Mouse (Mus musculus) induced T-regulatory cell, adult 2 months (primary cell): ENCODE results near the gene Cluh.
A peak's percentile ranks its signal among the peaks of the same experiment; 100 is the strongest.

ENCODE experiments used
- DNase-seq: peaks from one replicate; pipeline ENCODE4 v3.0.0-alpha.2; 2012; ENCODE audit warnings: low read depth

The Cluh gene

DNA sequence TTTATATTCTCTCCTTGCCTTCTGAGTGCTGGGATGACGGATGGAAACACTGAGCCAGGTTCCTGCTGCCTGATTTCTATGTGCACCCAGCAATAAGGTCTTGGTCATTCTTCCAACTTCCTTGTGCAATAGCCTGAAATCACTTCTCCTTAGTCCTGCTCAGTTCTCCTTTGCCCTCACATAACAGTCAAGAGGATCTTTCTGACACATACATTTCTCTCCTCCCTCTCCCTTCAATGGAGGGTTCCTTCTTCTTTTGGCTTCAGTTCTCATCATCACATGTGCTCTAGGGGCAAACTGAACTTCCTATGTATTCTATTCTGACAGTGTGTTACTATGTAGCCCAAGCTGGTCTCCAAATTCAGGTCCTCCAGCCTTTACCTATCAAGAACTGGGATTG lies 1.3 kb upstream of the Cluh start:
- no peak for DNase-seq

DNA sequence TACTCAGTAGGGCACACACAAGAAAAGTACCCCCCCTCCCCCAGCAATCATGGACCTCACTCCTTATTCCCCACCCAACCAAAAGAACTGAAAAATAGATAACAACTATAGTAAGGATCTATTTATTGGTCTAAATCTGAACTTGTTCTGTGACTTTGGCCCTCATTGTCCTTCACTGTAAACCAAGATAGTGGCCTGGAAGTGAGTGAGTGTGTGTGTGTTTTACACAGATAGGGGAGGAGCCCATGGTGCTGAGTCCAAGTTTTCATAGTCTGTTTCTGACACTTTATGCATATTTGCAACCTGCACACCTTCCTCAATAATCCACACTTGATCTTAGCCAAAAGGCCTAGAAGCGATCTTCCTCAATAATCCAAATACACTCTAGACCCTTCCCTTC lies 619 bp upstream of the Cluh start:
- no peak for DNase-seq

DNA sequence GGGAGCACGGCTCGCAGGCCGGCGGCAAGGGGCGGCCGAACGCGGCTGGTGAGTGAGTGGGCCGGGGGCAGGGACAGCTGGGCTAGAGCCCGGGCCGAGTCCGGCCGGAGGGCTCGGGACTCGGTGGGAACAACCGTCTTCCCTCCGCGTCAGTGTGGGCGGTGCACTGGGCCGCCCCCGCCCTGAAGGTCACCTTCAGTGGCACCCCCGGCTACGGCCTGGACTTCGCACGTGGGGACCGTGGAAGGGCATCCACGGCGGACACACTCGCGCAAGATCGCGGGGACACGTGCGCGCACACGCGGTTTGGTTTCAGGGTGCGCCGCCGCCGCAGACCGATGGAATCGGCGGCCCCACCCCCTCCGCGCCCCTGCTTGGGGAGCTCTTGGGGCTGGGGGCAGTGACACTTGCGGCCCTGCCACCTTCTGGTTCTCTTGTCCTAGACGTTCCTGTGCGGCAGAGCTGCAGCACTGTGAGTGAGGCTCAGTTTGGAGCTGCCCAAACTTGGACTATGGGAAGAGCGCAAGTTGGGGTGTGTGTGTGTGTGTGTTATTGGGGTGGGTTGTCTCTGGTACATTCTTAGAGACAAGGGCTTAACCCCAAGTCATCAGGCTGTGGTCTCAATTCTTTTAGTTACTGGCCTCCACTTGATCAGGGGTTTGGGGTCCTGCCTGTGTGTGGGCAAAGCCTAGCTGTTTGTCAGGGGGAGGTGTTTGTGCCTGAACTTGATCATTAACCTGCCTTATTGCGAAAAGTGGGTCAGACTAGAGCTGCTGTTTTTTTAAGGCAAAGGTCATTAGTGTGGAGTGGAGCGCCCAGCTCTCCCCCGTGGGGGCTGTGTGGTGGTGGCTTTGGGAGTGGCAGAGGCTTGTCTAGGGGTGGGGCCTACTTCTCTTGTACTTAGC lies 604 bp downstream of the Cluh start:
- DNase-seq = peak; percentile 51

DNA sequence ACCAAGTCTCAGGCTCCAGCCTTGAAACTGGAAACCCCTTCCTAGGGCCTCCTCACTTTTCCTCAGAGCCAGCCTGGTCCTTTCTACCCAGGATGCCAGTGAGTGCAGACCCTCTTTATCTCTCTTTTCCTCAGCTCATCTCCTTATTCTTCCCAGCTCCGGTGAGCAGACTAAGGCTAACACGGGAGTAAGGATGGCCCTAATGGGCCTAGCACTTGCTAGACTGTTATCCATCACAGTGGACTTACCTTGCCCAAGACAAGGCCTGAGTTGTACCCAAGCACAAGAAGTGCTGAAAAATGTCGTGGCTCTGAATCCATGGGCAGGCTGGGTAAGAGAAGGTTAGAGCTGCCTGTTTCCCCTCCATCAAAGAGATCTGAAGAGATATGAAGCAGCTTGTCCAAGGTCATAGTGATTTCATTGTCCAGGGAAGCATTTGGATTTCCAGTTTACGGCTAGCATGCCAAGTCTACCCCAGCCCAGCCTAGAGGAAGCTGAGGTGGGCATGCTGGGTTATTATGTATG lies 1.3 kb downstream of the Cluh start:
- DNase-seq = no peak

DNA sequence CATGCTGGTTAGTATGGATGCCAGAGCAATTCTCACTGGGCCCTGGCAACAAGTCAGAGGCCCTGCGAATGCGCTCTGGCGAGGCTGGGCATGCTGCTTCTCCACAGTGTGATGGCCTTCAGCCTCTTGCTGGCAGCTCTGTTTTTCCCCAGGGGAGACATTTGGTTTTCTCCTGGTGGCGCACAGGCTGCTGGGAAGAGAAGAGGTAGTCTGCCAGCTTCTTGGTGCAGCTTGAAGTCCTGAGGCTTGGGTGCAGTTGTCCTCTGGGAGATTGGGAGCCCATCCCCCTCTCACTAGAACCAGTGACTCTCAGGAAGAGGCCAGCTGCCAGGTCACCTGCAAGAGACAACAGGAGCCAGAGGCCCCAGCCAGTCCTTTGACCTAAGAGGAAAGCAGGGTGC lies 3.5 kb downstream of the Cluh start:
- DNase-seq = no peak

DNA sequence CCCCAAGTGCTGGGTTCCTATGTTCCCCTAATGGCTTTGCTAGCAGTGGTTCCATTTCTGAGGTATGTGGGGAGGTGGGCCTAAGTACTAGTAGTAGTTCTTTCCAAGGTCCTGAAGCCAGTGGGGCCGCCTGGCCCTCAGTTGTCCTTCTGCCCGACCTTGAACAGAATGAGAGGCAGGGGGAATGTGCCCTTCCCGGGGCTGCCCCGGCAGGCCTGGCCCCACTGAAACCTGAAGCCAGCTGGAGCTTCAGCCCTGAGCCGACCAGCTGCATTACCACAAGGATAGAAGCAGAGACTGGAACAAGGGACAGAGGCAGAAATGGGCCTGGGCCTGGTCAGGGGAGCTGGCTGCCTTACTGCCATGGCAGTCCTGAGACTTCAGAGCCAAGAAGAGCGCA lies 4.1 kb downstream of the Cluh start:
- DNase-seq = no peak

DNA sequence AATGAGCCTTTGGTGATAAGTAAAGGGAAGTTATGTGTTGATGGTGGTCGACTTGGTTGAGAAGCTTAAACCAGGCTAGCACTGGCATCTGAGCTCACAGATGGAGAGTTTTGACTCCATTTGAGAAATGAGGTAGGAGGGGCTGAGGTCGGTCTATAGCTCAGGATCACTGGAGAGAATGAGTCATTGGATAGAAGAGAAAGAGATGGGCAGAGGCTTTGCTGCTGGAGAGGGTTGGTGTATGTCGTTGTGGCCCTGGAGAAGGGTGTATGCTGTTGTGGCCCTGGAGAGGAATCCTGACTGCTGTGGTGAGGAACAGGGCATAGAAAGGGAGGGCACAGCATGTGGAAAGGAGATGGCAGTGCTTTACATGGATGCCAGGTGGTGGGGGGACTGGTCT lies 6.6 kb downstream of the Cluh start:
- DNase-seq = no peak

DNA sequence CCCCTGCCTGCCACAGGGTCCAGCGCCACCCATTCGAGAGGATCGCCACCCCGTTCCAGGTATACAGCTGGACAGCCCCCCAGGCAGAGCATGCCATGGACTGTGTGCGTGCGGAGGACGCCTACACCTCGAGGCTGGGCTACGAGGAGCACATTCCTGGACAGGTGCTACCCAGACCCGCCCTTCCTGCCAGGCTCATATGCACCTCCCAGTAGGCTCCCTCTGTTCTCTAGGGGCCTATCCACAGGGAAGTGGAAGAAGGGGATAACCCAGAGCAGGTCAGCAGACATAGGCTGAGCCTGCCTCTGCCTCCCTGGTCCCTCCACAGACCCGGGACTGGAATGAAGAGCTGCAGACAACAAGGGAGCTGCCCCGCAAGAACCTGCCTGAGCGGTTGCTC lies 11.0 kb downstream of the Cluh start:
- DNase-seq = no peak

DNA sequence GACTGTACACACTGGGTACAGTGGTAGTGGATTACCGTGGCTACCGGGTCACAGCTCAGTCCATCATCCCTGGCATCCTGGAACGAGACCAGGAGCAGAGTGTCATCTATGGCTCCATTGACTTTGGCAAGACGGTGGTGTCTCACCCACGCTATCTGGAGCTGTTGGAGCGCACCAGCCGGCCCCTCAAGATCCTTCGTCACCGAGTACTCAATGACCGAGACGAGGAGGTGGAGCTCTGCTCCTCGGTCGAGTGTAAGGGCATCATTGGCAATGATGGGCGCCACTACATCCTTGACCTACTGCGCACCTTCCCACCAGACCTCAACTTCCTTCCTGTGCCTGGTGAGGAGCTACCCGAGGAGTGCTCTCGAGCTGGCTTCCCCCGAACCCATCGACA lies 12.3 kb downstream of the Cluh start:
- no peak for DNase-seq

DNA sequence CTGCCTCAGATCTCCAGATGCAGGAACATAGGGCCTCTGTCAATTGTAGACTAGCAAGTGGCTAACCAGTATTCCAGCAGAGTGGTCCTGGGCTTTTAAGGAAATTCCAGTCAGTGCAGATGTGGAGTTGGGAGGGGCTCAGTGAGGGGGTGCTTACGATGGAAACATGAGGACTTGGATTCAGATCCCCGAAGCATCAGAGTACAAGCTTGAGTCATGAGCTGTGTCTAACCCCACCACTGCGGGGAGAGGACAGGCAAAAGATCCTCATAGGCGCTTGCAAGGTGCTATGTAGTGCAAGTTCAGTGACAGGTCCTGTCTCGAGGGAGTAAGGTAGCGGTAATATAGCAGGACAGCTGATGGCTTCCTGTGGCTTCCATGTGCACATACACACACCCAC lies 12.9 kb downstream of the Cluh start:
- DNase-seq = no peak

DNA sequence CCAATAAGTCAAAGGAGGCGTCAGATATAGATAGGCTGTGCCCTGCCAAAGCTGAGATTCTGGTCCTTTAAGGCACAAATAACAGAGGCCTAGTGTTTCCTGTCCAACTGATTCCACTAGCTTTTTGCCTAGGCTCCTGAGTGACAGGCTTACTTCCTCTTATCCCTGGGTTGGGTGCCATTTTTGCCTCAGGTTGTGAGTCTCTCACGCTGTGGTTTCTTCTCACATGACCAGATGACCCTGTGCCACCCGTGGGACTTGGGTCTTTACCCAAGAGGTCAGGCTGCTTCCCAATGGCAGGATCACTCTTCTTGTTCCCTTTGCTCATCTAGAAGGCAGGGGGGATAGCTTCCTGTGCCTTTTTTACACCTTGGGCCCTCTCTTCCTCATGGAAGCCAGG lies 15.0 kb downstream of the Cluh start:
- DNase-seq = no peak

DNA sequence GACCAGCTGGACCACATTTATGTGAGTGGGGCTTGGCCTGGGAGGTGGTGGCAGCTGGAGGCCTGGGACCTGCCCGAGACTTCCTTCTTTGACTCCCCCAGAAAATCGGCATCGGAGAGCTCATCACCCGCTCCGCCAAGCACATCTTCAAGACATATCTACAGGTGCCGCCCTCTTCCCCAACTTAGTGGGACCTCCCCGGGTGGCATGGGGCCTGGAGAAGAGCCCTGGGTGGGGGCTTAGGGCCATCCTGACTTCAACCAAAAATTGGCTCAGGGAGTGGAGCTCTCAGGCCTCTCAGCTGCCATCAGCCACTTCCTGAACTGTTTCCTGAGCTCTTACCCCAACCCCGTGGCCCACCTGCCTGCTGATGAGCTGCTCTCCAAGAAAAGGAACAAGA lies 15.6 kb downstream of the Cluh start:
- no peak for DNase-seq

DNA sequence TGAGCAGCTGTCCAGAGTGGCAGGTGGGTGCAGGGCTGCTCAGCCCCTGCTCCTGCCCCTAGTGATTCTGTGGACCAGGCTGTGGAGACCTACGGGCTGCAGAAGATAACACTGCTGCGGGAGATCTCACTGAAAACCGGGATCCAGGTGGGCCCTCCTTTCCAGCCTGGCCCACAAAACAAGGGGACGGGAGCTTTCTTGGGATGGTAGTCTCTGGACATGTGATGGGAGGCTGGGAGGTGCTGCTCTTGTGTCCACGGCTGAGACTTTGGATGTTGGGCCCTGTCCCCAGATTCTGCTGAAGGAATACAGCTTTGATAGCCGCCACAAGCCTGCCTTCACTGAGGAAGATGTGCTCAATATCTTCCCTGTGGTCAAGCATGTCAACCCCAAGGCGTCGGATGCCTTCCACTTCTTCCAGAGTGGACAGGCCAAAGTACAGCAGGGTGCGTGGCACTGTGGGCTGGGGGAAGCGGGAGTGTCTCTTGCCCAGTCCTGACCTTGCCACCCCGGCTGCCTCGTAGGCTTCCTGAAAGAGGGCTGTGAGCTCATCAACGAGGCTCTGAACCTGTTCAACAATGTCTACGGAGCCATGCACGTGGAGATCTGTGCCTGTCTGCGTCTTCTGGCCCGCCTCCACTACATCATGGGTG lies 16.5 kb downstream of the Cluh start:
- DNase-seq = no peak

DNA sequence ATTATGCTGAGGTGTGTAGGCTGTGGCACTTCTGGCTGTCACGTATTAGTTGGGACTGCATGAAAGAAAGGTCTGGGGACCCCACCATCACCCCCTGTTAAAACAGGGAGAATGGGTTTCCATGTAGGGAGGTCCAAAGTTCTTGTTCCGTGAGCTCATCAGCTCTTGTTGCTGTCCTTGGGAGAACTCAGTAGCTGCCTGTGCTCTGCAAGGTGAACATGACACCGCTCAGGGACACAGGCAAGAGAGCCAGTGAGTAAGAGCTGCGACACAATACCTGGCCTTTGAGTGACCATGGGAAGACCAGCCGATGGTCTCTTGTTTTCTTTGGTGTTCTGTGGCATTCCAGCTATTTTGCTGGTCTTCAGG lies 17.0 kb downstream of the Cluh start:
- no peak for DNase-seq

DNA sequence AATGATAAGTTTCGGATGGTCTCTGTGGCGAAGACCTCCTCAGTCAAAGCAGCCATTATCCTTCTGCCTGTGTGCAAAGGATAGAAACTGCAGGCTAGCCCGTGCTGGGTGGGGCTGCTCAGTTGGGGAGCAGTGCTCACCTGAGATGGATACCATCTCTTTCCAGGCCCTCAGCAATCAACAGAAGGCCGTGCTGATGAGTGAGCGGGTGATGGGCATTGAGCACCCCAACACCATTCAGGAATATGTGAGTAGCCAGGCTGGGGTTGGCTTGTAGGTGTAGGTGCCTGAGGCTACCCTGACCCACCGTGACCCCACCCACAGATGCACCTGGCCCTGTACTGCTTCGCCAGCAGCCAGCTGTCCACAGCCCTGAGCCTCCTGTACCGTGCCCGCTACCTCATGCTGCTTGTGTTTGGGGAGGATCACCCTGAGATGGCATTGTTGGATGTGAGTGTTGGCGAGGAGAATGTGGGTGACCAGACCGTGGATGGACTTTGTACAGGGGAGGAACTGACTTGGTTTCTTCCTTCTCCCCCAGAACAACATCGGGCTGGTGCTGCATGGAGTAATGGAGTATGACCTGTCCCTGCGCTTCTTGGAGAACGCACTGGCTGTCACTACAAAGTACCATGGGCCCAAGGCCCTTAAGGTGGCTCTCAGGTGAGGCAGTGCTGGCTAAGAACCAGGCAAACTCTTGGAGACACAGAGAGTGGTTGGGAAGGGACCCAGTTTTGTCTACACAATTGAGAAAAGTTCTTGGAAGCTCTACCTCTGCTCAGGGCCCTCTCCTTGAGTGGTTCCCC lies 17.7 kb downstream of the Cluh start:
- DNase-seq = no peak

DNA sequence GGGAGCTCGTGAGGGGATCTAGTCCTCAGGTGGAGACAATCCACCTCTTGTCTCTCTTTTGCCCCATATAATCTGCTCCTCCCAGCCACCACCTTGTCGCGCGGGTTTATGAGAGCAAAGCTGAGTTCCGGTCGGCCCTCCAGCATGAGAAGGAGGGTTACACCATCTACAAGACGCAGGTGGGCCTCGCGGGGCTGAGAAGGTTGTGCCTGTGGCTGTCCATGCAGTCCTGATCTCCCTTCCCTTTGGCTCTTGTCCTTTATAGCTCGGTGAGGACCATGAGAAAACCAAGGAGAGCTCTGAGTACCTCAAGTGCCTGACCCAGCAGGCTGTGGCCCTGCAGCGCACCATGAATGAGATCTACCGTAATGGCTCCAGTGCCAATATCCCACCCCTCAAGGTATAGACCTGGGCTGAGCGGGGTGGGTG lies 18.3 kb downstream of the Cluh start:
- no peak for DNase-seq

DNA sequence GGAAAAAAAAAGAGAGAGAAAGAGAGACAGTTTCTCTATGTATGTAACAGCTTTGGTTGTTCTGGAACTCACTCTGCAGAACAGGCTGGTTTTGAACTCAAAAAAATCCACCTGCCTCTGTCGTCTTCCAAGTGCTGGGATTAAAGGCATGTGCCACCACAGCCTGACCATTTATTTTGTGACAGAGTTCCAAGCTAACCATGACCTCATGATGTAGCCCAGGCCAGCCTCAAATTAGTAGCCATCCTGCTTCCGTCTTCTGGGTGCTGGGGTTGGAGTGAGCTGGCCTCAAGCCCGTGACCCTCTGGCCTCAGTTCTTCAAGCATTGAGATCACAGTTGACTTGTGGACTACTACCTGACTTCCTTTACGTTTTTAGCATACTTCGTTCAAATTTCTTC lies 19.2 kb downstream of the Cluh start:
- DNase-seq = no peak

DNA sequence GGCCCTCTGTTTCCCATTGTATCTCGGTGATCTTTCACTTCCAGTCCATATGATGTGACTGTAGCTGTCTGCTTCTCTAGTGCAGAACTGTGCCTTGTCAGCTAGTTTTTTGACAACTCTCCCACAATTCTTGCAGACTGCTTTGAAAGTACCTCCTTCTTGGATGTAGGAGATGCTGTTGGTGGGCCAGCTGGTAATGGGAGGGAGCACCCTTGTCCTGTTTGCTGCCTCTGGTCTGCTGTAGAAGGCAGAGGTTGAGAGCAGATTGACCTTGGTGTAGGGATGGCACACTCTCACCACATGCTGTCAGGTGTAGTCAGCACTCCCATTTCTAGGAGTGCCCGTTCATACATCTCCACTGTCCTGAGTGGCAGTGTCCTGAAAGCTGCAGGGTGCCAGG lies 19.7 kb downstream of the Cluh start:
- DNase-seq = no peak

DNA sequence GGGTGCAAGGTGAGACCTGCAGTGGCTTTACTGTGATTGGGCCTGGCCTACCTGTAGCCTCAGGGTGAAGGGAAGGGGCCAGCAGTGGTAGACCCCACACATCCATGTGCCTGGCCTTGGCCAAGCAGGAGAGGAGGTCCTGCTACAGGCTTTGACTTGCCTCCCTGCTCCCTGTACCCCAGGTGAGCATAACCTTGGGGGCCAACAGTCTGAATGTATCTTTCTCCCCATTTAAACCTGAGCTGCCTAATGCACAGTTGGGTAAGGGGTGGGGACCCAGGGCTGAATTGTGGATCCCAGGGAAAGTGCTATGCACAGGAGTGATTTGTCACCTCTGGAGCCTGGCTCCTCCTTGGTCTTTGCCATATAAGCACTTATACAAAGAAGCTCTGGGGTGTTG lies 20.9 kb downstream of the Cluh start:
- no peak for DNase-seq

DNA sequence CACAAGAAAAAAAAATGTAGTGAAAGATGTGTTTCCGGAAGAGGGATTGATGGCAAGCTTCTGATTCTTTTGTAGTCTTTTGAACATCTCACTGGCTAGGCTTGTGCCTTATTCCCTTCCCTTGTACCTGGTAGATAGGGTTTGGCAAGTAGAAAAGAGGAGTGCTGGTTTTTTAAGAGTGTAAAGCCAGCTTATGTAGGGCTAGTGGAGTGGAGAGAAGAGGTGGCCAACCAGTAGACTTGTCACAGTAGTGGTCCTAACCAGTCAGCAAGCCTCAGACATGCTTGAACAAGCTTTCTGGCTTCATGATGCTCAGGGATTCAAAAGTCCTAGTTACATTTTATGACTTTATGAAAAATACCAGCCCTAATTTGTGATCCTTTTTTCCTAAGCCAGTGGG lies 21.7 kb downstream of the Cluh start:
- DNase-seq = no peak

DNA sequence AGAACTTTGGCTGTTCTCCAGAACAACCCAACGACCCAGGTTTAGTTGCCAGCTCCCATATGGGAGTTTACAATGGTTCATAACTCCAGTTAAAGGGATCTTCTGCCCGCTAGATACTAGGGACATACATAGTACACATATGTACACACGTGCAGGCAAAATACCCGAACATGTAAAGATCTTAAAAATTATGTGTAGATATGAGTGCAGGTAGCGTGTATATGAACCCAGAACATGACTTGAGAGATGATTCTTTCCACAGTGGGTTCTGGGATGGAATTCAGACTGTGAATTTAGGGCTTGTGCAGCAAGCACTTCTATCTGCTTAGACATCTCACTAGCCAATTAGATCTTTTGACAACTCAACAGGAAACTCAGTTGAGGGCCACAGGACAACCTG lies 22.5 kb downstream of the Cluh start:
- no peak for DNase-seq

DNA sequence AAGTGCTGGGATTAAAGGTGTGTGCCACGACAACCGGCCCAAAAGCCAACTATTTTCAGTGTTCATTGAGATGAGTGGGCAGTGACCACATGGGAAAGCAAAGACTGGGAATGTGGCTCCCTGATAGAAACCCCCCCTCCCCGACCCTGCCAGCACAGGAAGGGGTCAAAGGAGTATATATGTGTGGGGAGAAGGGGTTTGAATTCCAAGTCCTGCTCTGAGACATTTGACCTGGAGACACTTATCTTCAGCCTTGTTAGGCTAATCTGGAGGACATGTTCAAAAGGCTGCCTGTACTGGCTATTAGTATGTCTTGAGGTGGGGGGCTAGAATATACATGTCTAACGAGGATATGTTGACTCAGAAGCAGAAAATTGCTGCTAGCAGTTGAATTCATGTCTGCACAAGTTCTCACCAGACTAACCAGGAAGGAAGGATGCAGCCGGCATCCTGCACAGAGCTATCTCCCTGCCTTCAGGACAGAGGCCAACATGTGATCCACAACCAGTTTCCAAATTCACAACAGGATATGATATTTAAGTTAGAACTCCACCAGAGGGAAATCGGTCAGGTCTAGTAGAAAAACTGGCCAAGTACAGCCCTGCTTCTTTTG lies 23.7 kb downstream of the Cluh start:
- no peak for DNase-seq
